Mouse (Mus musculus): ENCODE results near the gene Ankrd66.

- TF ChIP-seq CTCF (IDR thresholded peaks at IDR 0.05; ENCODE audit: borderline replicate concordance, insufficient read depth, low read length) = no peak
- TF ChIP-seq POLR2A (IDR thresholded peaks at IDR 0.05; ENCODE audit: low read depth, low read length) = no peak
These were observed at the start of gene Ankrd66 for GRCm38 (mm10) chr17:43543539-43543938.
